Mouse (Mus musculus) heart, postnatal 0 days (tissue): Measurements from ENCODE around the gene Nhlrc2.

Experiments used
- CTCF ChIP-seq: IDR thresholded peaks from 2 replicates; pipeline ENCODE4 v1.5.1; 2016; ENCODE audit warnings: antibody characterized with exemption, control low read depth, low read depth
- EP300 ChIP-seq: IDR thresholded peaks from 2 replicates; pipeline ENCODE4 v1.6.1; 2016; ENCODE audit warnings: antibody characterized with exemption, low read depth

DNA sequence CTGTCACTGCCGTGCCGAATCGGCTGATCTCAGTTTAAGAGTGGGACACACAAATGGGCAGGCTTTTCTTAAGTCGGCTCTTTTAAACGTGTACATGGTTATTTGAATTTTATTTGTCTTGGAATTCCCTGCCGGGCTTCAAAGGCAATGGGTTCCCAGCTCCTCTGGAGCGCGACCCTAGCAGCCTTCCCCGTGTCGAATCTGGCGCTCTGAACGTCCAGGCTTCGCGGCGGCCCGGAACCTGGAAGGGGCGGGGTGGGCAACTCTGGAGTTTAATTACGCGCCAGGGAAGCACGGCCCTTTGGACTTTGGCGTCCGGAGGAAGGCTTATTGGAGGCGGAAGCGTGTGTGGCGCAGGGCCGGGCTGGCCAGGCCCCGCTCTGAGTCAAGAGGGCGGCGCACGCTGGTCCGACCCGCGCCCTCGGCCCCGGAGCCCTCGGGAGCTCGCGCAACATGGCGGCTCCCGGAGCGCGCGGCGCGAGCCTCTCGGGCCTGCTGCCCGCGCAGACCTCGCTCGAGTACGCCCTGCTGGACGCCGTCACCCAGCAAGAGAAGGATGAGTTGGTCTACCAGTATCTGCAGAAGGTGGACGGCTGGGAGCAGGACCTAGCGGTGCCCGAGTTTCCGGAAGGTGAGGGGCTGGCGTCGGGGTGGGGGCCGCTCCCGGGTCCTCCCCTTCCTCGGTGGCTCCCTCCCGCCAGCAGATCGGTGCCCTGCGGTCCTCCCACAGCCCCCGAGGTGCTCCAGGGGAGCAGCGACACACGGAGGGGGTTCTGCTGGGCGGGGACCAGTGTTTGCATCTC is at the start of gene Nhlrc2:
- TF ChIP-seq CTCF = no peak; the same call in 1 of the 2 replicates
- TF ChIP-seq EP300 = no peak
